Mouse (Mus musculus): ENCODE data around the gene Map6d1.

The Map6d1 gene

GRCm38 (mm10) chr16:20191161-20191882 is 49.8 kb downstream of the Map6d1 start:
- no peak for DNase-seq (ENCODE audit: low spot score in 2 of 2)

GRCm38 (mm10) chr16:20185368-20185767 is 55.8 kb downstream of the Map6d1 start:
- no peak for DNase-seq (ENCODE audit: low spot score in 2 of 2)

Data from natural killer cell, adult 2 months (primary cell).